Mouse (Mus musculus) thymus, postnatal 0 days (tissue): ENCODE results near the gene Dach1. TPM values are rescaled to one million over a fixed set of nuclear protein-coding genes. Genes with fewer than 3 reads are reported as not detected.

Experiments used
- DNase-seq: peaks from one replicate; pipeline ENCODE4 v3.0.0-alpha.2; 2015; ENCODE audit warnings: low spot score
- polyA plus RNA-seq: library from polyadenylated mRNA; unstranded; fragments of >200 nt; fragmentation: Nextera tagmentation; extraction: Ambion mirVana; gene quantifications from 2 replicates; pipeline ENCODE4 v1.2.1, GENCODE M21; 2015

Gene Dach1
- polyA plus RNA-seq, 1 experiment from 2014 or later, result 0.38 TPM

- DNase-seq, result no peak
These were observed 131.0 kb downstream of the Dach1 start for GRCm38 (mm10) chr14:98038524-98038923.

GRCm38 (mm10) chr14:98037175-98037574 lies 132.4 kb downstream of the Dach1 start:
- DNase-seq, result no peak

DNA sequence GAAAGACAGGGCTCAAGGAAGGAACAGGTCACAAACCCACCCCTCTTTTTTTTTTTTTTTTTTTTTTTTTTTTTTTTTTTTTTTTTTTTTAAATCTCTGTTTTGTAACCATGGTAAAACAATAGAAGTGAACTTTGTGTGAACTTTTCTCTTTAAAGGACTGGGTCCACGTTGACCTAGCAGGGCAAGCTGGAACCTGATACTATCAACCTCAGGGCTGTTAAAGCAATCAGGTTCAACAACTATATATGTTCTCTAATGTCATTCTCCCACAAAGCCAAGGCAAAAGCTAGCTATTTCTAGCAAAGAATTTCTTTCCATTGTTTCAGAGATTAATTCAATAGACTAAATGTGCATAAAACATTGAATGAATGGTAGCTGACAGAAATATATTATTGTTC lies 134.3 kb downstream of the Dach1 start:
- no peak for DNase-seq

- no peak for DNase-seq
These were observed 146.0 kb downstream of the Dach1 start for GRCm38 (mm10) chr14:98023540-98023939.

DNA sequence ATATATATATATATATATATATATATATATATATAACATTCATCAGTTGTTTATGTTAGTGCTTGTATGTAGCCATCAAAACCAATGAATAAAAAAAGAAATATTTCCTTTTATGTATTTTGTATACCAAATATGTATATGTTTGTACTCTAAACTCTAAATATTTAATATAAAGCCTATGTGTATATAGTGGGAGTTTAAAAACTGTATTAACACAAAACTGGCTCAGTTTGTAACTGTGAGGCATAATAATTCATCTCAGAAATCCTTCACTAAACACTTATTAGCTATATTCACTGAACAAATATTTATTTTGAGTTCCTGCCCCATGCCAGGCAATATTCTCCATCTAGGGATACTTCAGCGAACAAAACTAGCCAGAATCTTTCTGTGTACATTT lies 155.5 kb downstream of the Dach1 start:
- DNase-seq, result no peak

GRCm38 (mm10) chr14:98008501-98008900 lies 161.1 kb downstream of the Dach1 start:
- no peak for DNase-seq

- DNase-seq, result no peak
These were observed 167.4 kb downstream of the Dach1 start for GRCm38 (mm10) chr14:98002021-98002680.

DNA sequence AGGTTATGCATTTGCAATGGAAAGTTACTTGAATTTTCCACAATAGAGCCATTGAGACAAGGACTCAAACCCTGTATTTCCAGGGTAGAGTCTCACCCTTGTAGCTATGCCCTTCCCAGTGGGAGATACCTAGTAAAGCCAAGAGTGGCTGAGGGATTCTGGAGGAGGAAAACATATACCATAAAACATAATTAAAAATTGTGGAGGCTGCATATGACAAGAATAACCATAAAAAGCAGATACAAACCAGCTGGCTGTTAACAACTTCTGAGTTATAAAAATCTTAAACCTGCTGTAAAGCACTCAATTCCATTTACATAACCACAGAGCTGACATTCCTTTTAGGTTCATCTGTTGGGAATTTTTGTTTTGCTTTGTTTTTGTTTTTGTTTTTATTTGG lies 171.0 kb downstream of the Dach1 start:
- DNase-seq, result no peak

GRCm38 (mm10) chr14:97983251-97983650 lies 186.3 kb downstream of the Dach1 start:
- DNase-seq, result no peak

DNA sequence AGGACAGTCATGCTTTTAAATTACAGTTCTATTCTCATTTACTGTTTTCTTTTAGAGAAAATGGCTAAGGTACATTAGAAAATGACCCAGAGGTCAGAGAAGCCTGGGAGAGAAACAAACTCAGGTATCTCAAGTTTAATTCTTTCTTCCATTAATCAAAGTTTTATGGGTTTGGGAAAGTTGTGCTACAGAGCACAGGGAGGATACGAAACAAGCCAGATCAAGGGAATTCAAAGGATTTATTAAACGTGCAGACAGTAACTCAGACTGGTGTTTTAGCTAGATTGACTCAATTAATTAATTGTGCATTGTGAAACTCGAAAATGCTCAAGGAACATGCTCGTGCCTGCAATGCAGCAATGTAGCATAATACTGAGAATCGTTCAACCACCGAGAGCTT lies 186.9 kb downstream of the Dach1 start:
- no peak for DNase-seq

DNA sequence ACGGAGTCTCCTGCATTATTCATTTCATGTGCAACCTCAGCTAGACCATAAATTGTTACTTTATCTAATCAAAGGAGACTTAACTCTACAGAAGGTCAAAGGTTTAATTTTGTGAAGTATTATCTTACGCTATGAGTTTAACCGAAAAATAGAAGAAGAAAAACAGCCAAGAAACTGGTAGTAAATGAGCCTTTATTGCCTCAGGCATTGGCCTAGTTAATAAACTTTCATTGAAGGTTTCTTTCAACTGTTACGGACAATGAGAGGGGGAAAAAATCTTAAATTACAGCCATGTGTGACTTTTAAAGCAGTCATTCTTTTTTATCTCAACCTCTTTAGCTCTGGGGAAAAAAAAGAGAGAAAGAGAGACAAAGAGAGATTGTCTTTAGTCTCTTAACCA lies 188.7 kb downstream of the Dach1 start:
- no peak for DNase-seq

DNA sequence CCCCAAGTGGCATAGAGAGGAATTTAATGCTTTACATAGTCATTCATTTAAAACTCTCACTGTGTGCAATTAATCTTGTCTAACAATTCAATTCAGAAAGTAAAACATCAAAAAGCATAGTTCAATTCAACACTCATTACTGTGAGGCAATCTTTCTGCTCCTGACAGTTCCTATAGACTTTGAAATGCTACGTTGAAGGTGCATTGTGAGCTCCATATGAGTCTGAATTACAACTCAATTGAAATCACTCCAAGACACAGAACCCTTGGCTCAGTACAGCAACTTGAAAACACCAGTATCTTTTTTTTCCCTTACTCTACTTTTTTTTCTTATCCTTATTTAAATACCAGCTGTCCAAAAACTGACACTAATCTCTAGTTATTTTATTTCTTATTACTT lies 193.5 kb downstream of the Dach1 start:
- DNase-seq, result no peak

DNA sequence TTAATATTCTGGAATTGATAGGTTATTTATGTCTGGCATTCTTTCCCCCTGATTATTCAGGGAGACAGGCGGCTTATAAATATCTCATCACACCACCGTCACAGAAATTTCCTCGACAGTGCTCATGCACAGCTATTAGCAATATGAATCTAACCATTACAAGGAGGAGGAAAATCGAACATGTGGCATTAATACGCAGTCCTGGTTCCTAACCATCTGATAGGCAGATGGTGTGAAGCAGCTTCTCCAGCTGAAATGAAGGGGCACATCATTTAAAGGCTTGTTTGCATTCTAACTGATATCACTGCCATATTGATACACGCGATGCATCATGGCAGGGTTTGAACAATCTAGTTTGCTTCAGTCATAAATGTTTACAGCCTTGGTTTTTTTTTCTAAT lies 194.1 kb downstream of the Dach1 start:
- no peak for DNase-seq

DNA sequence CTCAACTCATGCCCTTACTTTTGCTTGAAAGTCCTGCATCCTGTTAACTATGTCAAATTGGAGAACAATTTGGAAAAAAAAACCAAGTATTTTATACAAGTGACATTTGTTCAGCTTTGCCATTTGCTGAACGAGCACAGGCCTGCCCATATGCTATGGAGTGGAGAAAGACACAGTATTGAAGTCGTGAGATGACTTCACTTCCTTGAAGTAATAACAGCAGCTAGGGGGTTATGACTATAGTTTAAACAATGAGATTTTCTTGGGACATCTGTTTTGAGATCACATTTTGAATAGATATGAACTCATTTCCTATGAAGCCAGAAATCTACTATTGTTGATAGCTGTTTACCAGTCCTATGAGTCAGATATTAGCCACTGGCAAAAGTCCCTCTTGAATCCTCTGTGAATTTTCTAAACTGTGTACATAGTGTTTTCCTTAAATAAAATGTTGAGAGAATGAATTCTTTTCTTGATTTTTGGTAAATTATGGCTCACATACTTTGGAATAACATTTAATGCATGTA lies 205.0 kb downstream of the Dach1 start:
- DNase-seq, result no peak

DNA sequence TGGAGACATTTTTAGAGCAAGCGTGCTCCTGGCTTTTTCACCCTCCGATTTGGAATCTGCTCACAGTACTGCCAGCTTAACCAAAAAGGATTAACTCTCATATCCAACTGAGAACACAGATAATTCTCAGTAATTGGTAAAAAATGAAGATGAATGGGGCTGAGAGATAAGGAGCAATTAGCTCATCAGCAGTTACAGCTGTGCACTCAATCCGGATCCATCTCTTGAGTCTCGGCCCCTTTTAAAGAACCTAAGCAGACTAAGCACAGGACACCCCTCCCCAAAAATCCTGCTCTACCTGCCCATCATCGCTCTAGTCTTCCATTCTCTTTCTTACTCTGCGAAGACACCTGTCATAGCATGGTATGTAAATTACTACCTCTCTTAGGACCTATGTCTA lies 205.9 kb downstream of the Dach1 start:
- no peak for DNase-seq

- DNase-seq, result no peak
These were observed 213.2 kb downstream of the Dach1 start for GRCm38 (mm10) chr14:97956356-97956755.

- DNase-seq, result no peak
These were observed 224.1 kb downstream of the Dach1 start for GRCm38 (mm10) chr14:97945471-97945870.

- no peak for DNase-seq
These were observed 224.8 kb downstream of the Dach1 start for GRCm38 (mm10) chr14:97944643-97945268.

- DNase-seq, result no peak
These were observed 227.2 kb downstream of the Dach1 start for GRCm38 (mm10) chr14:97942361-97942760.

- no peak for DNase-seq
These were observed 272.9 kb downstream of the Dach1 start for GRCm38 (mm10) chr14:97896622-97897021.

- no peak for DNase-seq
These were observed 287.6 kb downstream of the Dach1 start for GRCm38 (mm10) chr14:97881976-97882375.

- DNase-seq, result no peak
These were observed 298.6 kb downstream of the Dach1 start for GRCm38 (mm10) chr14:97871001-97871400.

DNA sequence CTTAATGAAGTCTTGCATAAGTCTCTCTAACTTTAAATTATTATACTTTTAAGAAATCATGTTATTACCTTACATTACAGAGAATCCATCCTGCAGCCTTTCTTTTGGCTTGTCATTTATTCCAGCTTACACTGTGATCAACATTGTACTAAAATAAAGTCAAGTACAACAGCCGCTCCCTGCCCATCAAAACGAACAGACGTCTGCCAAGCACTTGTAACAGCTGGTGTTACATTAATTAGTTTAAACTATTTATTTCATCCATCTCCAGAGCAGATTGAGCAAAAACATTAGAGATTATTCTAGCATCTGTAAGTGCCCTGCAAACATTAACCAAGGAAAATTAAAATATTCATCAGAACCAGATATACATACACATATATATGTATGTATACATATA lies 311.2 kb downstream of the Dach1 start:
- no peak for DNase-seq
